Mouse (Mus musculus) yolk sac, embryonic 10.5 days (tissue): ENCODE results near the gene Tmem181a.
"Not testable (repeated sequence)": the region's sequence is repeated elsewhere in the genome, so short reads cannot be mapped to it uniquely, and the experiment has no call there.

Experiments
- DNase-seq: peaks from one replicate; pipeline ENCODE4 v3.0.0-alpha.2; 2017; ENCODE audit warnings: low spot score

The Tmem181a gene

GRCm38 (mm10) chr17:6305656-6306270 lies 49.1 kb downstream of the Tmem181a start:
- DNase-seq: not testable (repeated sequence)

DNA sequence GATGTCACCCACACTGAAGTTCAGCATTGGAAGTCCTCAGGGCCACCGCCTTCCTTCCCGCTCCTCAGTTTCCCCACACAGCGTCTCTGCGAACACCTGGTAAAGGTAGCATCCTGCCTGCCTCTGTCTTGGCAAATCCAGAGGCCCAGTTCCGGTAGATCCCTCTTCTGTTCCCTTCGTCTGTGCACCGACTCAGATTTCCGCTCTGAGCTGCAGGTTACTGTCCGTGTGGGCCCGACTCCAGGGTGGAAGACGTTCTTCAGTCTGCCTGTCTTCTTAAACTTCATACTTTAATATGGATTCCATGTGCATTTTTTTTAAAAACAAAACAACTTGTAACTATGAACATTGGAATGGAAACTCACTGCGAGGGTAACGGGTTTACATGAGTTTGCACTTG lies 49.8 kb downstream of the Tmem181a start:
- not testable (repeated sequence) for DNase-seq

DNA sequence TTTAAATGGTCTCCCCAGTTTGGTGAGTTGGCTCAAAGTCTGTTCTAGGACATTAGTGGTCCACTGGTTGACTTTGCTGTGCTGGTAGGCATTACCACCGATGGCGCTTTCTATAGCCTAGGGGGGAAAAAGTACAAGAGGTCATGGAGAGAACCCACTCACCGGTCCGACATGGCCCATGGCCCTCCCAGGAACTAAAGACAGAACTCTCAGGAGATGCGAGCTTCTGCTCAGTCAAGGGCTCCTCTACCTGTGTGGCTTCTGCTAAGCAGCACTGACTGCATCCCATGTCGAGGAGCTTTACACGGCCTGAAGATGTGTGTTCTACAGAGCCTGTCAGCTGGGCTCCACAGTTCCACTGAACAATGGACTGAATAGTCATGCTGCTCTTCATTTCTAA lies 55.1 kb downstream of the Tmem181a start:
- DNase-seq: not testable (repeated sequence)

DNA sequence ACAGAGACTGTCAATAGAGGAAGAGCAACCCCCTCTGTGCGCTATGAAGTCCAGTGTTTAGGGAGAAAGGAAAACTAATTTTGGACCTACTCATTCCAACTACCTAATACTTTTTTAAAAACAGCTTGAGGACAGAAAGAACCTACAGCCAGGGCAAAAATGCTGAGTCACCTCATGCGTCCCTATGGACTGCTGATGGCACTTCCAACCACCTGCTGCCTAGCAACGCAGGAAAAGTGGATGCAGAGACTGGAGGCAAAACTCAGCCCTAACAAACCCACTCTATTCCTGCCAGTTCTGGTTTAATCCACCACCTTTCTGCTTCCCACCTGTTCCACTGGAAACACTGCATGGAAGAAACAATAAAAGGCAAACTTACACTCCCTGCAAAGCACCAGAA lies 56.1 kb downstream of the Tmem181a start:
- DNase-seq: not testable (repeated sequence)

DNA sequence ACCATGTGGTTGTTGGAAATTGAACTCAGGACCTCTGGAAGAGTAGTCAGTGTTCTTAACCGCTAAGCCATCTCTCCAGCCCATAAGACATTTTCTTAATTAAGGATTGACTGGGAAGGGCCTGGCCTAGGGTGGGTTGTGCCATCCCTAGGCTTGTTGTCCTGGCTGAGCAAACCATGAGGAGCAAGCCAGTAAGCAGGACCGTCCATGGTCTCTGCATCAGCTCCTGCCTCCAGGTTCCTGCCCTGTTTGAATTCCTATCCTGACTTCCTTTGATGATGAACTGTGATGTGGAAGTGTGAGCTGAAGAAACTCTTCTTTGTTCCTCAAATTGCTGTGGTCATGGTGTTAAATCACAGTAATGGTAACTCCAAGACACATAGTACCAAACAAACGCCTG lies 57.8 kb downstream of the Tmem181a start:
- DNase-seq: not testable (repeated sequence)

- not testable (repeated sequence) for DNase-seq
Observed at GRCm38 (mm10) chr17:6315706-6316105, 59.0 kb downstream of the Tmem181a start.

- DNase-seq: peak; percentile 10
Observed at GRCm38 (mm10) chr17:6316379-6317126, 59.9 kb downstream of the Tmem181a start.

GRCm38 (mm10) chr17:6317339-6317985 lies 60.8 kb downstream of the Tmem181a start, which contains the start of gene Dynlt1a:
Gene Dynlt1a, minus strand, starts transcription at chr17:6317500.
- DNase-seq: peak; percentile 98

GRCm38 (mm10) chr17:6321081-6321777 lies 64.6 kb downstream of the Tmem181a start:
- DNase-seq: not testable (repeated sequence)

DNA sequence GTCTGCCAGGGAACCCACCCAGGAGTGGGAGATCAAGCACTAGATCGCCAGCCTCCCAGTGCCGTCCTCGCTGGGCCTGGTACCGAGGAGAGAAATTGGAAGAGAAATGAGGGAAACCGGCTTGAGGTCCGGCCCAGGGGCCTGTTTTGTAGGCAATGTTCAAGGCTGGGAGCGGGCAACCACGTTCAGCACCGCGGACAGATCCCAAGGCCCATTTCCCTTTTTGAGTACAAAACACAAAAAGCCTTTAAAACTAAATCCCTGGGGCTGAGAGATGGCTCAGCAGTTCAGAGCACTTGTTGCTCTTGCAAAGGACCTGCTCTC lies 65.1 kb downstream of the Tmem181a start:
- not testable (repeated sequence) for DNase-seq

GRCm38 (mm10) chr17:6325021-6325420 lies 68.4 kb downstream of the Tmem181a start:
- DNase-seq: not testable (repeated sequence)

- DNase-seq: not testable (repeated sequence)
Observed at GRCm38 (mm10) chr17:6325543-6325942, 68.9 kb downstream of the Tmem181a start.

- DNase-seq: not testable (repeated sequence)
Observed at GRCm38 (mm10) chr17:6327554-6327953, 70.9 kb downstream of the Tmem181a start.

- not testable (repeated sequence) for DNase-seq
Observed at GRCm38 (mm10) chr17:6328997-6329396, 72.3 kb downstream of the Tmem181a start.

GRCm38 (mm10) chr17:6342606-6343294 lies 86.1 kb downstream of the Tmem181a start:
- not testable (repeated sequence) for DNase-seq

DNA sequence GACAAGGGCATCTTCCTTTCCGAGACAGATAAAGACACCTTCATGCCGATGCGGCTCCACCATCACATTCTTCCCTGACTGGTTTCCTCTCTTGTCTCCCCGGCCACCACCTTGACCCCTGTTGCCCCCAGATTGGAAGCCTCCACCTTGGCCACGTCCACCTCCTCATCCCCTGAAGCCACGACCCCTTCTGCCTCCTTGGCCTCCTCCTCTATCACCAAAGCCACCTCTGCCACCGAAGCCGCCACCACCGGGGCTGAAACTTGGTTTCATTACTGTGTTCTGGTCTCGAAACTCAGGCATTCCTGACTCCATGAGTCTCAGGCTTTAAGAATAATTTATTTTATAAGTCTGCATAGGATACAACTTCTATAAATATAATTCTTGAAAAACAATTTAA lies 98.6 kb downstream of the Tmem181a start:
- DNase-seq: peak; percentile 0
